Mouse (Mus musculus) heart, postnatal 0 days (tissue): ENCODE data around the gene Asic2. TPM values are rescaled to one million over a fixed set of nuclear protein-coding genes. Genes with fewer than 3 reads are reported as not detected.

ENCODE experiments used
- ATAC-seq: fragments of 200-750 bp; cut with Nextera tagmentation; 2 replicates; pipeline ENCODE4 v1.8.0; 2017; ENCODE audit warnings: low read depth, moderate number of reproducible peaks, moderate library complexity; ENCODE audit not compliant: insufficient read depth
- DNase-seq: peaks from one replicate; pipeline ENCODE4 v3.0.0-alpha.2; 2016; ENCODE audit warnings: low spot score
- H3K27ac ChIP-seq: fragments of 300-500 bp; sonication (generic); 2 replicates; pipeline ENCODE4 v1.5.1; 2014; ENCODE audit warnings: low read depth, mild to moderate bottlenecking
- H3K27me3 ChIP-seq: fragments of 300-500 bp; sonication (generic); 2 replicates; pipeline ENCODE4 v1.6.1; 2014; ENCODE audit warnings: low read length, mixed read lengths; ENCODE audit not compliant: control insufficient read depth, insufficient read depth
- H3K36me3 ChIP-seq: fragments of 300-500 bp; sonication (generic); replicated peaks from 2 replicates; pipeline ENCODE4 v1.6.1; 2014; ENCODE audit warnings: low read length, mixed read lengths; ENCODE audit not compliant: control insufficient read depth, insufficient read depth
- H3K4me1 ChIP-seq: fragments of 300-500 bp; sonication (generic); 2 replicates; pipeline ENCODE4 v1.6.1; 2014; ENCODE audit warnings: antibody characterized with exemption; ENCODE audit not compliant: control insufficient read depth, insufficient read depth
- H3K4me2 ChIP-seq: fragments of 300-500 bp; sonication (generic); 2 replicates; pipeline ENCODE4 v1.6.1; 2014; ENCODE audit warnings: low read depth, mild to moderate bottlenecking, low read length, moderate library complexity
- H3K4me3 ChIP-seq: fragments of 300-500 bp; sonication (generic); 2 replicates; pipeline ENCODE4 v1.5.1; 2014; ENCODE audit warnings: low read depth, low read length
- H3K9ac ChIP-seq: fragments of 300-500 bp; sonication (generic); replicated peaks from 2 replicates; pipeline ENCODE4 v1.6.1; 2014; ENCODE audit warnings: low read depth, low read length, mixed read lengths
- H3K9me3 ChIP-seq: fragments of 300-500 bp; sonication (generic); replicated peaks from 2 replicates; pipeline ENCODE4 v1.6.1; 2016; ENCODE audit warnings: low read length; ENCODE audit not compliant: control insufficient read depth
- CTCF ChIP-seq: IDR thresholded peaks from 2 replicates; pipeline ENCODE4 v1.5.1; 2016; ENCODE audit warnings: antibody characterized with exemption, control low read depth, low read depth
- EP300 ChIP-seq: IDR thresholded peaks from 2 replicates; pipeline ENCODE4 v1.6.1; 2016; ENCODE audit warnings: antibody characterized with exemption, low read depth
- WGBS: fragments of 180-500 bp; shearing (Covaris S2); extraction: QIAGEN DNeasy Blood & Tissue Kit; methylation state at CpG from one replicate; pipeline ENCODE4 v1.1.7; 2014; 5-methylcytosine and 5-hydroxymethylcytosine counted together
- polyA plus RNA-seq: library from polyadenylated mRNA; unstranded; fragments of >200 nt; fragmentation: Nextera tagmentation; extraction: Ambion mirVana; gene quantifications from 2 replicates; pipeline ENCODE4 v1.2.1, GENCODE M21; 2015
- total RNA-seq: library from RNA; depleted of rRNA; stranded (reverse); fragments of >200 nt; gene quantifications from 2 replicates; pipeline ENCODE4 v1.2.3, GENCODE M21; 2014; ENCODE audit warnings: low replicate concordance

Gene Asic2
- total and polyA plus RNA-seq, 2 experiments from 2014 or later: not detected

- 13% methylated on average over 7 of the region's 7 CpGs for WGBS
- ATAC-seq (no peak), DNase-seq (no peak)
- no peaks in the 10 kb centered on the region for H3K36me3 ChIP-seq
- H3K4me2 ChIP-seq: no peak overlapping the region
- no peak overlapping the region for H3K9ac ChIP-seq
- peaks cover 5% of the 10 kb centered on the region; the same call in 1 of the 2 replicates for H3K27me3 ChIP-seq
- no peak for TF ChIP-seq CTCF
- TF ChIP-seq EP300: no peak
- no peaks in the 10 kb centered on the region for H3K4me1 ChIP-seq
- H3K4me3 ChIP-seq: no peak overlapping the region
- H3K27ac ChIP-seq: no peak overlapping the region
- no peaks in the 10 kb centered on the region for H3K9me3 ChIP-seq
Observed at GRCm38 (mm10) chr11:80889336-80890063, 1078.8 kb downstream of the Asic2 start.

- Histone ChIP-seq H3K9me3 (no peaks in the 10 kb centered on the region), H3K27ac (no peak overlapping the region), H3K4me3 (no peak overlapping the region), H3K36me3 (no peaks in the 10 kb centered on the region), H3K9ac (no peak overlapping the region), H3K4me1 (no peaks in the 10 kb centered on the region), H3K27me3 (peaks cover 5% of the 10 kb centered on the region; the same call in 1 of the 2 replicates), H3K4me2 (no peak overlapping the region)
- WGBS: 57% methylated on average over 3 of the region's 3 CpGs
- no peak for TF ChIP-seq EP300
- TF ChIP-seq CTCF: no peak
- ATAC-seq (no peak), DNase-seq (no peak)
Observed at GRCm38 (mm10) chr11:80887021-80887420, 1081.2 kb downstream of the Asic2 start.

GRCm38 (mm10) chr11:80886365-80886764, 1081.9 kb downstream of the Asic2 start:
- Histone ChIP-seq H3K4me3 (no peak overlapping the region), H3K9ac (no peak overlapping the region), H3K4me1 (no peaks in the 10 kb centered on the region), H3K27ac (no peak overlapping the region), H3K4me2 (no peak overlapping the region), H3K27me3 (peaks cover 5% of the 10 kb centered on the region; the same call in 1 of the 2 replicates), H3K36me3 (no peaks in the 10 kb centered on the region), H3K9me3 (no peaks in the 10 kb centered on the region)
- ATAC-seq (no peak), DNase-seq (no peak)
- TF ChIP-seq EP300 (no peak), CTCF (no peak)
- WGBS: 68% methylated on average over 7 of the region's 7 CpGs

- Histone ChIP-seq H3K9me3 (no peaks in the 10 kb centered on the region), H3K4me2 (no peak overlapping the region), H3K36me3 (no peaks in the 10 kb centered on the region), H3K9ac (no peak overlapping the region), H3K27ac (no peak overlapping the region), H3K4me3 (no peak overlapping the region), H3K27me3 (peaks cover 2% of the 10 kb centered on the region; the same call in 1 of the 2 replicates), H3K4me1 (no peaks in the 10 kb centered on the region)
- no peak for ATAC-seq
- 62% methylated on average over 6 of the region's 6 CpGs for WGBS
- no peak for DNase-seq
- TF ChIP-seq CTCF (no peak), EP300 (no peak)
Observed at GRCm38 (mm10) chr11:80884521-80885231, 1083.6 kb downstream of the Asic2 start.

- 76% methylated on average over 7 of the region's 7 CpGs for WGBS
- Histone ChIP-seq H3K27me3 (no peaks in the 10 kb centered on the region), H3K4me2 (no peak overlapping the region), H3K36me3 (no peaks in the 10 kb centered on the region), H3K4me1 (no peaks in the 10 kb centered on the region), H3K27ac (no peak overlapping the region), H3K4me3 (no peak overlapping the region), H3K9me3 (no peaks in the 10 kb centered on the region), H3K9ac (no peak overlapping the region)
- TF ChIP-seq EP300: no peak
- no peak for TF ChIP-seq CTCF
- ATAC-seq (no peak), DNase-seq (no peak)
Observed at GRCm38 (mm10) chr11:80882229-80882810, 1085.9 kb downstream of the Asic2 start.
